Mouse (Mus musculus) neural tube, embryonic 12.5 days (tissue): ENCODE data around the gene Clnk. TPM values are rescaled to one million over a fixed set of nuclear protein-coding genes. Genes with fewer than 3 reads are reported as not detected.
A peak's percentile ranks its signal among the peaks of the same experiment; 100 is the strongest.

Source experiments
- ATAC-seq: fragments of 200-750 bp; cut with Nextera tagmentation; 2 replicates; pipeline ENCODE4 v1.8.0; 2017; ENCODE audit warnings: low read depth, mild to moderate bottlenecking, moderate TSS enrichment, moderate library complexity; ENCODE audit not compliant: low FRiP score
- H3K27ac ChIP-seq: fragments of 300-500 bp; sonication (generic); 2 replicates; pipeline ENCODE4 v1.5.1; 2016
- H3K27me3 ChIP-seq: fragments of 300-500 bp; sonication (generic); replicated peaks from 2 replicates; pipeline ENCODE4 v1.6.1; 2016; ENCODE audit warnings: mild to moderate bottlenecking
- H3K36me3 ChIP-seq: fragments of 300-500 bp; sonication (generic); 2 replicates; pipeline ENCODE4 v1.6.1; 2016; ENCODE audit warnings: mild to moderate bottlenecking
- H3K4me1 ChIP-seq: fragments of 300-500 bp; sonication (generic); 2 replicates; pipeline ENCODE4 v1.6.1; 2016
- H3K4me2 ChIP-seq: fragments of 300-500 bp; sonication (generic); replicated peaks from 2 replicates; pipeline ENCODE4 v1.6.1; 2016; ENCODE audit warnings: mild to moderate bottlenecking
- H3K4me3 ChIP-seq: fragments of 300-500 bp; sonication (generic); 2 replicates; pipeline ENCODE4 v1.5.1; 2016
- H3K9ac ChIP-seq: fragments of 300-500 bp; sonication (generic); 2 replicates; pipeline ENCODE4 v1.6.1; 2016; ENCODE audit warnings: mild to moderate bottlenecking
- H3K9me3 ChIP-seq: fragments of 300-500 bp; sonication (generic); 2 replicates; pipeline ENCODE4 v1.6.1; 2016; ENCODE audit warnings: mild to moderate bottlenecking
- WGBS: fragments of 180-500 bp; shearing (Covaris S2); methylation state at CpG from one replicate; pipeline ENCODE4 v1.1.7; 2016; 5-methylcytosine and 5-hydroxymethylcytosine counted together
- polyA plus RNA-seq: library from polyadenylated mRNA; unstranded; fragments of >200 nt; fragmentation: Nextera tagmentation; extraction: Ambion mirVana; gene quantifications from 2 replicates; pipeline ENCODE4 v1.2.1, GENCODE M21; 2016

The Clnk gene
- polyA plus RNA-seq, 1 experiment from 2014 or later = not detected

- H3K9me3 ChIP-seq = no peaks in the 10 kb centered on the region
- no peaks in the 10 kb centered on the region for H3K27me3 ChIP-seq
- H3K4me1 ChIP-seq = no peaks in the 10 kb centered on the region
- no peak overlapping the region for H3K9ac ChIP-seq
- no peak overlapping the region for H3K27ac ChIP-seq
- no peaks in the 10 kb centered on the region for H3K36me3 ChIP-seq
- H3K4me3 ChIP-seq = no peak overlapping the region
- ATAC-seq = no peak
- WGBS = 95% methylated on average over 1 of the region's 1 CpGs
- no peak overlapping the region for H3K4me2 ChIP-seq
Observed at GRCm38 (mm10) chr5:38839981-38840380, 36.6 kb downstream of the Clnk start.

GRCm38 (mm10) chr5:38827310-38827709 lies 49.3 kb downstream of the Clnk start:
- Histone ChIP-seq H3K4me3 (no peak overlapping the region), H3K4me2 (no peak overlapping the region), H3K4me1 (no peaks in the 10 kb centered on the region), H3K27ac (no peak overlapping the region), H3K9me3 (no peaks in the 10 kb centered on the region), H3K36me3 (no peaks in the 10 kb centered on the region), H3K9ac (no peak overlapping the region), H3K27me3 (no peaks in the 10 kb centered on the region)
- WGBS = 76% methylated on average over 6 of the region's 6 CpGs
- ATAC-seq = no peak

GRCm38 (mm10) chr5:38826586-38826985 lies 50.0 kb downstream of the Clnk start:
- Histone ChIP-seq H3K9ac (no peak overlapping the region), H3K36me3 (no peaks in the 10 kb centered on the region), H3K9me3 (no peaks in the 10 kb centered on the region), H3K27ac (no peak overlapping the region), H3K27me3 (no peaks in the 10 kb centered on the region), H3K4me3 (no peak overlapping the region), H3K4me1 (no peaks in the 10 kb centered on the region), H3K4me2 (no peak overlapping the region)
- no peak for ATAC-seq
- WGBS = 60% methylated on average over 5 of the region's 5 CpGs

GRCm38 (mm10) chr5:38824132-38824965 lies 52.3 kb downstream of the Clnk start:
- Histone ChIP-seq H3K27ac (no peak overlapping the region), H3K36me3 (no peaks in the 10 kb centered on the region)

GRCm38 (mm10) chr5:38813391-38814109 lies 63.1 kb downstream of the Clnk start:
- Histone ChIP-seq H3K9me3 (no peaks in the 10 kb centered on the region), H3K36me3 (no peaks in the 10 kb centered on the region), H3K27me3 (no peaks in the 10 kb centered on the region), H3K4me2 (no peak overlapping the region), H3K27ac (no peak overlapping the region), H3K4me1 (peaks cover 7% of the 10 kb centered on the region; the same call in 1 of the 2 replicates), H3K9ac (no peak overlapping the region), H3K4me3 (no peak overlapping the region)
- WGBS = 45% methylated on average over 9 of the region's 9 CpGs
- no peak for ATAC-seq

More at GRCm38 (mm10) chr5:38824132-38824965, 52.3 kb downstream of the Clnk start:
- no peak for ATAC-seq
- Histone ChIP-seq H3K27me3 (no peaks in the 10 kb centered on the region), H3K9ac (no peak overlapping the region), H3K9me3 (no peaks in the 10 kb centered on the region), H3K4me3 (no peak overlapping the region), H3K4me1 (no peaks in the 10 kb centered on the region), H3K4me2 (no peak overlapping the region)
- 57% methylated on average over 14 of the region's 14 CpGs for WGBS

GRCm38 (mm10) chr5:38812916-38813315 lies 63.7 kb downstream of the Clnk start:
- no peak overlapping the region for H3K9ac ChIP-seq
- H3K4me3 ChIP-seq = no peak overlapping the region
- no peaks in the 10 kb centered on the region for H3K9me3 ChIP-seq
- ATAC-seq = no peak
- WGBS = 59% methylated on average over 7 of the region's 7 CpGs
- no peak overlapping the region for H3K4me2 ChIP-seq
- no peaks in the 10 kb centered on the region for H3K36me3 ChIP-seq
- H3K27me3 ChIP-seq = no peaks in the 10 kb centered on the region
- peaks cover 7% of the 10 kb centered on the region; the same call in 1 of the 2 replicates for H3K4me1 ChIP-seq
- H3K27ac ChIP-seq = no peak overlapping the region

GRCm38 (mm10) chr5:38812386-38812785 lies 64.2 kb downstream of the Clnk start:
- no peak overlapping the region for H3K27ac ChIP-seq
- no peak overlapping the region for H3K4me3 ChIP-seq
- no peaks in the 10 kb centered on the region for H3K9me3 ChIP-seq
- no peak overlapping the region for H3K9ac ChIP-seq
- ATAC-seq = no peak
- WGBS = 40% methylated on average over 7 of the region's 7 CpGs
- H3K36me3 ChIP-seq = no peaks in the 10 kb centered on the region
- no peak overlapping the region for H3K4me2 ChIP-seq
- peaks cover 7% of the 10 kb centered on the region; the same call in 1 of the 2 replicates for H3K4me1 ChIP-seq
- no peaks in the 10 kb centered on the region for H3K27me3 ChIP-seq

- H3K4me2 ChIP-seq = no peak overlapping the region
- no peak overlapping the region for H3K9ac ChIP-seq
- H3K9me3 ChIP-seq = no peaks in the 10 kb centered on the region
- H3K4me1 ChIP-seq = no peaks in the 10 kb centered on the region
- no peak overlapping the region for H3K4me3 ChIP-seq
- no peak overlapping the region for H3K27ac ChIP-seq
- 60% methylated on average over 7 of the region's 7 CpGs for WGBS
- no peaks in the 10 kb centered on the region for H3K27me3 ChIP-seq
- no peak for ATAC-seq
- H3K36me3 ChIP-seq = no peaks in the 10 kb centered on the region
Observed at GRCm38 (mm10) chr5:38798910-38799309, 77.7 kb downstream of the Clnk start.

GRCm38 (mm10) chr5:38795139-38795538 lies 81.5 kb downstream of the Clnk start:
- WGBS = 77% methylated on average over 11 of the region's 11 CpGs
- no peaks in the 10 kb centered on the region for H3K4me1 ChIP-seq
- ATAC-seq = no peak
- no peaks in the 10 kb centered on the region for H3K9me3 ChIP-seq
- no peak overlapping the region for H3K9ac ChIP-seq
- no peaks in the 10 kb centered on the region for H3K36me3 ChIP-seq
- no peaks in the 10 kb centered on the region for H3K27me3 ChIP-seq
- H3K4me2 ChIP-seq = no peak overlapping the region
- no peak overlapping the region for H3K4me3 ChIP-seq
- no peak overlapping the region for H3K27ac ChIP-seq

- 82% methylated on average over 2 of the region's 2 CpGs for WGBS
- ATAC-seq = no peak
Observed at GRCm38 (mm10) chr5:38791116-38791515, 85.5 kb downstream of the Clnk start.

GRCm38 (mm10) chr5:38788820-38789219 lies 87.8 kb downstream of the Clnk start:
- peaks cover 15% of the 10 kb centered on the region for H3K4me1 ChIP-seq
- no peak overlapping the region for H3K4me2 ChIP-seq
- H3K9ac ChIP-seq = no peak overlapping the region
- H3K9me3 ChIP-seq = no peaks in the 10 kb centered on the region
- no peaks in the 10 kb centered on the region for H3K36me3 ChIP-seq
- no peak for ATAC-seq
- no peak overlapping the region for H3K27ac ChIP-seq
- no peaks in the 10 kb centered on the region for H3K27me3 ChIP-seq
- no peak overlapping the region for H3K4me3 ChIP-seq
- 90% methylated on average over 5 of the region's 5 CpGs for WGBS

More at GRCm38 (mm10) chr5:38791116-38791515, 85.5 kb downstream of the Clnk start:
- Histone ChIP-seq H3K27ac (no peak overlapping the region), H3K27me3 (no peaks in the 10 kb centered on the region), H3K9me3 (no peaks in the 10 kb centered on the region), H3K4me2 (no peak overlapping the region), H3K4me3 (no peak overlapping the region), H3K36me3 (no peaks in the 10 kb centered on the region), H3K4me1 (peaks cover 15% of the 10 kb centered on the region), H3K9ac (no peak overlapping the region)

GRCm38 (mm10) chr5:38787851-38788520 lies 88.6 kb downstream of the Clnk start:
- ATAC-seq = peak; percentile 25; the same call in 1 of the 2 replicates
- Histone ChIP-seq H3K36me3 (no peaks in the 10 kb centered on the region), H3K4me1 (peaks cover 15% of the 10 kb centered on the region), H3K27ac (no peak overlapping the region), H3K9ac (no peak overlapping the region), H3K27me3 (no peaks in the 10 kb centered on the region), H3K4me3 (no peak overlapping the region), H3K4me2 (peak overlapping the region; percentile 37), H3K9me3 (no peaks in the 10 kb centered on the region)
- WGBS = 43% methylated on average over 15 of the region's 15 CpGs
